Mouse (Mus musculus) G1E-ER4 (cell line): Measurements from ENCODE around the gene Gm10065. TPM values are rescaled to one million over a fixed set of nuclear protein-coding genes. Genes with fewer than 3 reads are reported as not detected.
"Not testable (repeated sequence)": the region's sequence is repeated elsewhere in the genome, so short reads cannot be mapped to it uniquely, and the experiment has no call there.

Experiments
- GATA1 ChIP-seq: IDR thresholded peaks from one replicate; pipeline ENCODE4 v1.8.0; 2012; ENCODE audit warnings: low read length, inconsistent platforms
- polyA plus RNA-seq: library from polyadenylated mRNA; stranded (reverse); fragments of >175 nt; gene quantifications from 2 replicates; pipeline ENCODE4 v1.2.3, GENCODE M21; 2012

Gm10065 gene
- polyA plus RNA-seq: not detected in 2 replicates

DNA sequence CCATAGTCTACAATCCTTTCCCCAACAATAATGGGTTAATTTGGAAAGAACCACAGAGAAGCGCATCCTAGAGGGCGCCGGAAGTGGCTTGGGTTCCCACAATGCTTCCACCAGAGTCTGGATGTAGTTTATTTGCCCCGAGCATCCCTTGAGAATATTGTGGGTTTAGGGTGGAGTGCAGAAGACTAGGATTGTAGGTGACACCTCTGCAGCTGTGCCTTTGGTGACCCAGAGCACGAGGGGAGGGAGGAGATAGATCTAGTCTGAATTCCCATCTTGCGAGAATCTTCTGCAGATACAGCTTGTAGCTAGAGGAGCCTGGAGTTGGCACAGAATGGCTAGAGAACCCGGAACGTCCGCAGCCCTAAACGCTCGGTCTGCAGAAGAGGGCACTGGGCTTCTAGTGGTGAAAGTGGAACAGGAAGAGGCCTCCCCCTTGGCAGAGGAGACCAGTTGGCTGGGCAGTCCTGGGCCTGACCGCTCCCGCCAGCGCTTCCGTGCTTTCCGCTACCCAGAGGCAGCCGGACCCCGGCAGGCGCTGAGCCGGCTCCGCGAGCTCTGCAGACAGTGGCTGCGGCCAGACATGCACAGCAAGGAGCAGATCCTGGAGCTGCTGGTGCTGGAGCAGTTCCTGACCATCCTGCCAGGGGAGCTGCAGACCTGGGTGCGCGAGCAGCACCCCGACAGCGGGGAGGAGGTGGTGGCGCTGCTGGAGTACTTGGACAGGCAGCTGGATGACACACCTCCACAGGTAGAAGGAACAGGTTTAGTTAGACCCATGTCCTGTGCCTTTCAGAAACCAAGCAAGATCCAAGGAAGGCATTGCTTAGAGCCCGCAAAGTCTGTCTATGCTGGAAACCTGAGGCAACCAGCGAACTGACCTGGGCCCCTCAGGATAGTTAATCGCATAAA, at the start of gene Gm10065, which contains the start of gene Zkscan4:
Gene Gm10065 (minus strand): TSS at position 683 of the 912 bp plus-strand sequence.
Gene Zkscan4 (plus strand): TSS at position 149 of the 912 bp plus-strand sequence.
- TF ChIP-seq GATA1: not testable (repeated sequence)

DNA sequence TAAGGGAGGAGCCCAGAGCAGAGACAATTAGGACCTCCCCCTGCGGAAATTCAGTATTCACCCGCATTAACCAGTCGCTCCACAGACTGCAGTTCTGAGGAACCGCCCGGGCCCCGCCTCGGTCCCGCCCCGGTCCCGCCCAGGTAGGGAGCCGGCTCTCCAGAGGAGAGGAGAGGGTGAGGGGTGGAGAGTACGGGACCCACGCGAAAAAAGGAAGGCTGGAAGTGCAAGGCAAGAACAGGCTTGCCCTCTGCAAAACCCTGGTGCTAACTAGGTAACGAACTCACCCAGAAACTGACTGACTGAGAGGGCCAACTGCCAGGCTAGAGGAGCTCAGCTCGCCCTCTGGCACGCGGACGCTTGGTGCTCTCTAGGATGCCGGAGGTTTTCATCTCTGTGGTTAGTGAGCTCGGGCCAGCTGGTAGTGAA, 27.0 kb upstream of the Gm10065 start:
- no peak for TF ChIP-seq GATA1

DNA sequence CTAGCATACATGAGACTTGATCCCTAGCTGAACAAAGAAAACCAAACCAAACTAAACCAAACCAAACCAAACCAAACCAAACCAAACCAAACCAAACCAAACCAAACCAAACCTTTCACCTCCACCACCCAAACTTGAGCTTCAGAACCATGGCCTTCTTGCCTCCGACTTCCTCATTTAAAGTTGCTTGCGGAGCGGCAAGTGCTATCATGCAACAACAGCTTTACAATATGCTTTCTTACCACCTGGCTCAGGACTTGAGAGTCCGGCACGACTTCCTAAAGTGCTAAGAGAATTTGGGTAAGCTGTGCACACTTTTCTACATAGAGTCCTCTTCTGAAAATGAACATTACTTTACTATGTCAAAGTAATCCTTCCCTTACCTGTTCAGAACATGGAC, 23.1 kb upstream of the Gm10065 start:
- no peak for TF ChIP-seq GATA1

DNA sequence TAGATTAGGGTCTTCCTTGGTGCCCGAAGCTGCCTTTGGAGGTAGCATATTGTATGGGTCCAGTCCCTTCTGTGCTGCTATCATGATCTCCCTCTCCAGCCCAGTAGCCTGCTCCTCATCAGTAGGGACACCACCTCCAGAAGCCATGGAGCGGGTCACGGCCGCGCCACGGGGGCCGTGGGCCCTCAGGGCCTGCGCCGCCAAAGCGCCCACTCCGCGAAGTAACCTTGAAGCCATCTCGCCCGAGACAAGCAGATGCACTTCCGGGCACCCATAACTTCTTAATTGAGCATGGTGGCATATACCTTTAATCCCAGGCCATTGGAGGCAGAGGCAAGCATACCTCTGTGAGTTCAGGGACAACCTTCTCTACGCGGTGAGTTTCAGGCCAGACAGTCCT, 21.9 kb upstream of the Gm10065 start, which contains the start of gene Gm11273:
Gene Gm11273 (minus strand): TSS at position 237 of the 400 bp plus-strand sequence.
- not testable (repeated sequence) for TF ChIP-seq GATA1

DNA sequence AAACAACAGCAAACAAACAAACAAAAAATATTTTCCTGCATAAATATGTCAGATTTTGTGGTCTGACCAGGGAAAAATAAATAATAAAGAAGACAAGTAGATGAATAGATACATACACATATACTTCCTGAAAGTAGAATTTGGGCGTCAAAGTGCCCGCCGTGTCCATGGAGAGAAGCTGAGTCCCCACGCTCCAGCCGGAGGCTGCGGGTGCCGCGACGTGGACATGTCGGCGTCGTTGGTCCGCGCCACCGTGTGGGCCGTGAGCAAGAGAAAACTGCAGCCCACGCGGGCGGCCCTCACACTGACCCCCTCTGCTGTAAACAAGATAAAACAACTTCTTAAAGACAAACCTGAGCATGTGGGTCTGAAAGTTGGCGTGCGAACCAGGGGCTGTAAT, 15.8 kb upstream of the Gm10065 start, which contains the start of gene AK157302:
Gene AK157302 (plus strand): TSS at position 144 of the 400 bp plus-strand sequence.
- no peak for TF ChIP-seq GATA1

DNA sequence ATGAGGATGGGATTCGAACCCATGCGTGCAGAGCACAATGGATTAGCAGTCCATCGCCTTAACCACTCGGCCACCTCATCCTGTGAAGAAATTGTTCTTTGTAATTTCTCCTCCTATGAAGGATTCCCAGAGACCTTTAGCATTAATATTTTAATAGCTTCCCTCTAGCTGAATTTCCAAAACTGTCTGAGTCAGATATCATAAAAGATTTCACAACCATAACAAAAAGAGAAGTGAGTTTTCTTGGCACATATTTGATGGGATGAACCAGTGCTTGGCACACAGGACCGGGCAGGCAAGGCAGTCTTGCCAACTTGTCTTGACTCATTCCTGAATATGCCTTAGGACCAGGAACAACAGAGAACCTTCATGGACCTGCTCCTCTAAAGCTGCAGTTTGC, 13.6 kb upstream of the Gm10065 start:
- no peak for TF ChIP-seq GATA1

DNA sequence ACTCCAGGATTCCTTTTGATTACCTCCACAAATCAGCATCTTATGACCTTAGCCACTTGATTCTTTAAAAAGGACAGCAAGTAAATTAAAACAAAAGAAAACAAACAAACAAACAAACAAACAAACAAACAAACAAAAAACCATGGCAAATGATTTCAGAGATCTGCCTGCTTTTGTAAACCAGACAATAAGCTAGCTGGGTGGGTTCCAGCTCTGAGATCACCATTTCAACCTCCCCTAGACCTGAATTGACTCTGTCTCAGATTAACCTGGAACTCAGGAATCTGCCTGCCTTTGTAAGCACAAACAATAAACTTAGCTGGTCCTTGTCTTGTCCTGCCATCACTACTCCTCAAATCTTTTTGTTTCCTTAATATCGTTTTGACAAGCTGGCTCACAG, 7.6 kb upstream of the Gm10065 start:
- no peak for TF ChIP-seq GATA1

DNA sequence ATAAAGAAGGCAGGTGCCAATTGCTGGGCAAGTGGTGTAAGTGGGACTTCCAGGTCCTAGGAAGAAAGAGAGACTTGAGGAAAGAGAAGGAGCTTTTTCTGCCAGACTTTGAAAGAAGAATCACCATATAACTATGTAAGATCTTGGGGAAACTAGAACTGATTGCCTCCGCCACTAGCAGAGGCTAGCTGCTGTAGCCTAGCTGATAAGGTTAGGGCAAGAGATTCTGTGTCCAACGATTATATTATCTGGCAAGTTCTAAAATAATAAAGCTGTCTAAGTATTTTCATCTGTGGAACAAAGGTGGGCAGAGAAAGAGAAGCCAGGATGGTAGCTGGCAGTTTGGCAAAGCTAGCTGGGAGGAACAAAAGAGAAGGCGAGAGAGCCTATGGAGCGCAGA, 6.8 kb downstream of the Gm10065 start:
- no peak for TF ChIP-seq GATA1

DNA sequence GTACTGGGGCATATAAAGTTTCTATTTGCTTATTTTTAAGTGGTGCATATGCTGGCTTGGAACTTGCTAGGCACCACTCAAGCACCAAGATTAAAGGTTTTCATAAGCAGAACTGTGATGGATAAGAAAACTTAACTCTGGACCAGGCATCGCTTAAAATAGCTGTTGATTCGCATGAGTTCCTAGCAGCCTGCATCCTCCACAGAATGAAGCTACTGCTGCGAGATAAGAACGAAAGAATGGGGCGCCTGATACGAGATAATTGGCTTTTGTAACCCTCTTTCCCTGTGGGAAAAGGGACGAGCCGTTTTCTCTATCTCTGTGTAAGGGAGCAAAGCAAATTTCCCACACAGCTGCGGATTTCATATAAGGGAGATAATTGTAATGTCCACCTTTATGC, 10.1 kb downstream of the Gm10065 start:
- TF ChIP-seq GATA1: peak; percentile 15

DNA sequence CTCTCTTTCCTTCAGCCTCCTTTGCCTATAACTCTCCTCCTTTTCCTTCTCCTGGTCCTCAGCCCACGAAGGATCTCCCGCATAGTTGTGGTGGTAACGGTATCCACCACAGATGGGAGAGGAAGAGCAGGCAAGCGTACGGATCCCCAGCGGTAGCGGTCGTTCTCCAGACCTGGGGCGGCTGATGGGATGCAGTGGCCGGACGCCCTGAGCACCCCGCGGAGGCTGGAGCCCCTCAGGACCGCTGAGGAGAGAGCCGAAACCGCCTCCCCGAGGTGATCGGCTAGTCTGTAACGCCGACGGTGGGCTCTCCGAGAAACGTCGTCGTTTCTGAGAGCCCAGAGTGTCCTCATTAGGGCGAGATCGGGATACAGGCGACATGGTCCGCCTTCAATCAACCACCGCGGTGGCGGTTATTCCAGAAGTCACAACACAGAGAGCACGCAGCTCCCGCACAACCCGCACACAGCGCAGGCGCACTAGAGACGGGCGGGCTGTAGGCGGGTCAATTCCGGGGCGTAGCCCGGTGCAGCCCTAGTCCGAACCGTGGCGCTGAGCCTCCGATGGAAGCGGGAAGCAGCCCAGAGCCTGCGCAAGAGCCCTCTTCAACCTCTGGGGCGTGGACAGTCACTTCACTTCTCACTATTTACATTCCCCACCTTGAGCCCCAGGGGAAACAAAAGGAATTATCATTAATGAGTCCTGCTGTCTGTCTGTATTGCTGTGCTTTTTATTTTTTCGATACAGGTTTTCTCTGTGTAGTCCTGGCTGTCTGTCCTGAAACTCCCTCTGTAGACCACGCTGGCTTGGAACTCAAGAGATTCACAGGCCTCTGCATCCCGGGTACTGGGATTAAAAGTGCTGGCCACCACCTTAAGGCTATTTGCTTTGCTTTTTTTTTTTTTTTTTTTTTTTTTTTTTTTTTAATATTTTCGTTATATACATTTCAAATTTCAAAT, 10.9 kb downstream of the Gm10065 start, which contains the start of gene Nkapl:
Gene Nkapl (minus strand): TSS at position 449 of the 959 bp plus-strand sequence.
- no peak for TF ChIP-seq GATA1

DNA sequence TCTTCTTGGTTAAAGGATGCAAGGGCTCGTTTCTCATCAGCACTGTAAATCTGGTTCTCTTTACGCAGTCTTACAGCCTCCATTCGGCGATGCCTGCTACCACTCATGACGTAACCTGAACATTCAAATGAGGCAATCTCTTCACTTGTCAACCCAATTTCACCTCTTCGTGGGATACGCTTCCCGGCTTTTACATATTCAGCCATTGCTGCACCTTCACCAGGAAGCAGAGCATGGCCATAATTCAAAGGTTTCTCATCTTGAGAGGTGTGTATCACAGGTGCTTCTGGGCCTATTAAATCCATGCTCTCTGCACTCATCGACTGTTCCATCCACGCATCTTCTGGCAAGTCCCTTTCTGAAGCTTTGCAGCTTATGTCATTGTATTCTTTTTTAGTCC, 11.9 kb downstream of the Gm10065 start:
- TF ChIP-seq GATA1: no peak

DNA sequence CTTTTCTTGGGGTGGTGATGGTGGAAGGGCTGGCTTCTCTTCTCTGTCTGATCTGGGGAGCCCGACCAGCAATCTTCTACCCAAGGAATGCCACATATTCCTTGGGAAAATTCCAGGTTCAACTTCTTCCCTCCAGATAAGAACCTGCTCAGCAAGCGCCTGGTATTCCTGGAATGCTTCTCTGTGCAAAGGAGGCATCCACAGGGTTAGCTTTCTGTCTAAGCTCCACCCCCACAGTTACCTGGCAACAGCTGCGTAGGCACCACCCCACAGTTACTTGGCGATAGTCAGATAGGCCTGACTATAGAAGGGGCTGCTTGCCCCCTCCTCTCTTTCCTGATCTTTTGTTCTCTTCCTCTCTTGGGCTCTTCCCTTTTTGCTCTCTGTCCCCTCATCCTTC, 22.9 kb downstream of the Gm10065 start:
- no peak for TF ChIP-seq GATA1

DNA sequence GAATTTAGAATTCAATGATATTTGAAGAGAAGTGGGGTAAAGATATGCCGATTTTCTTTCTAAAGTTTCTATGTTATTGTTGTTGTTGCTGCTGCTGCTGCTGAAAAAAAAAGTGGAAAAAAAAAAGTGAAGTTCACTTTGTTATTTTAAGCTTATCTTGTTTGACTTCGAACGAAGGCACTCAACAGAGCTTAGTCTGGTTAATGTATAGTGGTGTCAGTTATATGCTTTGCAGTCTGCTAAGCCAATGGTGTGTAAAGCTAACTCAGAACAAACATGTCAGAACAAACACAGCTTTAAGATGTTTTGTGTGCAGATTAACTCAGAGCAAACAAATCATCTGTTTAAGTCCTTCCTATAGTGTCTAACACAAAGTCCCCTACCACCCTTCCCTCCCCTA, 25.1 kb downstream of the Gm10065 start:
- TF ChIP-seq GATA1: no peak

DNA sequence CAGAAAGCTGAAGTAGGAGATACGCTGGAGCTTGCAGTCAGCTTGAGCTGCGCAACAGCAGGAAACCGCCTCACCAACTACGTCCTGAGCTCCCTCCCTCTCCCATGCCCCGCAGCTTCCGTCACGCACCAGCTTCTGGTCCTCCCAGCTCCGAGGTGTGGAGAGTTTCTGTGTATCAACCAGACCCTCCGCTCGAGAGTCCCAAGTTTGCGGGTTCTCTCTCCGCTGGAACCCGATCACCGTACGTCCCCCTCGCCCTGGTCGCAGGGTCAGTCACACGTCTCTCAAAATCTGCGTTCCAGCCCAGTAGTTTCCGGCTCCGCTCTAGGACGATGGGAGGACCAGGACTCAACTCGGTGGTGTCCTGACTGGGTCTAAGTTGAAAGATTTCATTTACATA, 25.8 kb downstream of the Gm10065 start, which contains the start of gene Zscan26:
Gene Zscan26 (minus strand): TSS at position 282 of the 400 bp plus-strand sequence.
- TF ChIP-seq GATA1: no peak

DNA sequence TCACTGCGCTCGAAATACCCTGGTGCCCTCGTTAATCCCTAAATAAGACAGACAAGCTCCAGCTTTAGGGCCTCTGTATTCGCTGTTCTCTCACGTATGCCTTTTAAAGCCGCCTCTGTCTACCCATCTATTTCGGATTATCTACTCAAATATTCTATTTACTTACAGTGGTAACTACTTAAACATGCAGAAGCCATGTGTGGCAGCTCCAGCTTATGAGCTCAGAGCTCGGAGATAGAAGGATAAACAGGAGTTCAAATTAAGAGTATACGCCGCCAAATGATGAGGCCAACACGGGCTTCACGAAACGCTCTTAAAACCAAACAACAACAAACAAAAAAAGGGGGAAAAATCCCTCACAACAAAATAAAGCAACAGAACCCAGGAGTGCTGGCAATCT, 26.2 kb downstream of the Gm10065 start:
- TF ChIP-seq GATA1: no peak
